Mouse (Mus musculus): ENCODE measurements around the gene Zfp444. TPM values are rescaled to one million over a fixed set of nuclear protein-coding genes. Genes with fewer than 3 reads are reported as not detected.

Gene Zfp444
- 79.0 and 83.6 TPM in 2 replicates for polyA plus RNA-seq (2016; fragmentation: Nextera tagmentation; extraction: Ambion mirVana)

GRCm38 (mm10) chr7:6172006-6172649 is at the start of gene Zfp444:
Gene Zfp444 (plus strand): TSS chr7:6172226.
- Histone ChIP-seq H3K4me1 (peaks cover 12% of the 10 kb centered on the region), H3K36me3 (peaks cover 3% of the 10 kb centered on the region; the same call in 1 of the 2 replicates), H3K9me3 (replicated peaks) (no peaks in the 10 kb centered on the region), H3K4me3 (peak within 1 kb of the TSS; percentile 69), H3K27ac (peak within 1 kb of the TSS; percentile 78), H3K4me2 (replicated peaks) (peak within 1 kb of the TSS; percentile 70), H3K9ac (peak within 1 kb of the TSS; percentile 83), H3K27me3 (no peaks in the 10 kb centered on the region)
- under 1% methylated on average over 37 of the region's 37 CpGs for WGBS
- peak; percentile 99 for ATAC-seq (ENCODE audit: low FRiP score)

GRCm38 (mm10) chr7:6126690-6127448 is 45.2 kb upstream of the Zfp444 start:
- no peaks in the 10 kb centered on the region for H3K4me1 ChIP-seq
- no peak overlapping the region for H3K27ac ChIP-seq
- no peak overlapping the region for H3K9ac ChIP-seq
- no peak overlapping the region for H3K4me2 ChIP-seq (replicated peaks)
- H3K4me3 ChIP-seq: no peak overlapping the region
- peaks cover 5% of the 10 kb centered on the region; the same call in 1 of the 2 replicates for H3K9me3 ChIP-seq (replicated peaks)
- ATAC-seq (ENCODE audit: low FRiP score): peak; percentile 42
- peaks cover 9% of the 10 kb centered on the region for H3K36me3 ChIP-seq
- 39% methylated on average over 7 of the region's 7 CpGs for WGBS
- no peaks in the 10 kb centered on the region for H3K27me3 ChIP-seq

- no peak overlapping the region for H3K9ac ChIP-seq
- H3K9me3 ChIP-seq (replicated peaks): peaks cover 16% of the 10 kb centered on the region
- peaks cover 37% of the 10 kb centered on the region for H3K36me3 ChIP-seq
- H3K27ac ChIP-seq: no peak overlapping the region
- no peak overlapping the region for H3K4me3 ChIP-seq
- 43% methylated on average over 4 of the region's 4 CpGs for WGBS
- H3K4me2 ChIP-seq (replicated peaks): no peak overlapping the region
- H3K27me3 ChIP-seq: no peaks in the 10 kb centered on the region
- ATAC-seq (ENCODE audit: low FRiP score): no peak
- no peaks in the 10 kb centered on the region for H3K4me1 ChIP-seq
Observed at GRCm38 (mm10) chr7:6130346-6130745, 41.7 kb upstream of the Zfp444 start.

- ATAC-seq (ENCODE audit: low FRiP score): no peak
- Histone ChIP-seq H3K9ac (no peak overlapping the region), H3K4me1 (no peaks in the 10 kb centered on the region), H3K4me3 (no peak overlapping the region), H3K9me3 (replicated peaks) (peaks cover 16% of the 10 kb centered on the region), H3K27me3 (no peaks in the 10 kb centered on the region), H3K27ac (no peak overlapping the region), H3K4me2 (replicated peaks) (no peak overlapping the region), H3K36me3 (peaks cover 48% of the 10 kb centered on the region)
- WGBS: 79% methylated on average over 30 of the region's 30 CpGs
Observed at GRCm38 (mm10) chr7:6132646-6133045, 39.4 kb upstream of the Zfp444 start.

GRCm38 (mm10) chr7:6136497-6136896 is 35.5 kb upstream of the Zfp444 start:
- Histone ChIP-seq H3K4me2 (replicated peaks) (no peak overlapping the region), H3K4me3 (no peak overlapping the region), H3K9ac (no peak overlapping the region), H3K27me3 (no peaks in the 10 kb centered on the region), H3K27ac (no peak overlapping the region), H3K36me3 (peaks cover 54% of the 10 kb centered on the region), H3K4me1 (no peaks in the 10 kb centered on the region), H3K9me3 (replicated peaks) (peaks cover 15% of the 10 kb centered on the region)
- ATAC-seq (ENCODE audit: low FRiP score): no peak

- Histone ChIP-seq H3K4me1 (0 out of 2 replicates have a peak, but pooled peaks cover 2% of the 10 kb centered on the region), H3K9me3 (replicated peaks) (no peaks in the 10 kb centered on the region), H3K9ac (no peak overlapping the region), H3K27ac (no peak overlapping the region), H3K4me2 (replicated peaks) (no peak overlapping the region), H3K27me3 (no peaks in the 10 kb centered on the region), H3K4me3 (no peak overlapping the region), H3K36me3 (peaks cover 33% of the 10 kb centered on the region)
- WGBS: 80% methylated on average over 3 of the region's 3 CpGs
- no peak for ATAC-seq (ENCODE audit: low FRiP score)
Observed at GRCm38 (mm10) chr7:6139295-6139694, 32.7 kb upstream of the Zfp444 start.

GRCm38 (mm10) chr7:6143991-6144531 is 28.0 kb upstream of the Zfp444 start:
- H3K27ac ChIP-seq: no peak overlapping the region
- H3K4me3 ChIP-seq: no peak overlapping the region
- no peak for ATAC-seq (ENCODE audit: low FRiP score)
- H3K4me1 ChIP-seq: 0 out of 2 replicates have a peak, but pooled peaks cover 2% of the 10 kb centered on the region
- no peaks in the 10 kb centered on the region for H3K27me3 ChIP-seq
- 96% methylated on average over 2 of the region's 2 CpGs for WGBS
- H3K4me2 ChIP-seq (replicated peaks): no peak overlapping the region
- no peaks in the 10 kb centered on the region for H3K9me3 ChIP-seq (replicated peaks)
- H3K36me3 ChIP-seq: peaks cover 14% of the 10 kb centered on the region
- no peak overlapping the region for H3K9ac ChIP-seq

- Histone ChIP-seq H3K4me3 (no peak overlapping the region), H3K9me3 (replicated peaks) (no peaks in the 10 kb centered on the region), H3K27ac (no peak overlapping the region), H3K4me1 (0 out of 2 replicates have a peak, but pooled peaks cover 2% of the 10 kb centered on the region), H3K27me3 (no peaks in the 10 kb centered on the region), H3K4me2 (replicated peaks) (no peak overlapping the region), H3K36me3 (peaks cover 7% of the 10 kb centered on the region), H3K9ac (no peak overlapping the region)
- ATAC-seq (ENCODE audit: low FRiP score): no peak
- WGBS: 92% methylated on average over 8 of the region's 8 CpGs
Observed at GRCm38 (mm10) chr7:6145423-6146188, 26.4 kb upstream of the Zfp444 start.

GRCm38 (mm10) chr7:6146194-6146981 is 25.6 kb upstream of the Zfp444 start:
- Histone ChIP-seq H3K9ac (no peak overlapping the region), H3K4me3 (no peak overlapping the region), H3K27me3 (no peaks in the 10 kb centered on the region), H3K4me1 (peaks cover 5% of the 10 kb centered on the region; the same call in 1 of the 2 replicates), H3K36me3 (peaks cover 5% of the 10 kb centered on the region; the same call in 1 of the 2 replicates), H3K27ac (no peak overlapping the region), H3K4me2 (replicated peaks) (no peak overlapping the region), H3K9me3 (replicated peaks) (no peaks in the 10 kb centered on the region)
- no peak for ATAC-seq (ENCODE audit: low FRiP score)
- WGBS: 91% methylated on average over 7 of the region's 7 CpGs

GRCm38 (mm10) chr7:6146982-6147325 is 25.1 kb upstream of the Zfp444 start:
- H3K36me3 ChIP-seq: peaks cover 2% of the 10 kb centered on the region; the same call in 1 of the 2 replicates
- H3K9ac ChIP-seq: no peak overlapping the region
- H3K4me3 ChIP-seq: no peak overlapping the region
- no peaks in the 10 kb centered on the region for H3K9me3 ChIP-seq (replicated peaks)
- no peaks in the 10 kb centered on the region for H3K27me3 ChIP-seq
- no peak for ATAC-seq (ENCODE audit: low FRiP score)
- no peak overlapping the region for H3K27ac ChIP-seq
- no peak overlapping the region for H3K4me2 ChIP-seq (replicated peaks)
- 95% methylated on average over 2 of the region's 2 CpGs for WGBS
- peaks cover 5% of the 10 kb centered on the region; the same call in 1 of the 2 replicates for H3K4me1 ChIP-seq

- Histone ChIP-seq H3K27me3 (no peaks in the 10 kb centered on the region), H3K4me2 (replicated peaks) (no peak overlapping the region), H3K9me3 (replicated peaks) (no peaks in the 10 kb centered on the region), H3K4me3 (no peak overlapping the region), H3K4me1 (peaks cover 5% of the 10 kb centered on the region; the same call in 1 of the 2 replicates), H3K27ac (no peak overlapping the region), H3K36me3 (no peaks in the 10 kb centered on the region), H3K9ac (no peak overlapping the region)
- ATAC-seq (ENCODE audit: low FRiP score): no peak
- WGBS: 86% methylated on average over 5 of the region's 5 CpGs
Observed at GRCm38 (mm10) chr7:6147688-6148087, 24.3 kb upstream of the Zfp444 start.
